Mouse (Mus musculus): ENCODE data around the gene Rhbdd1. TPM values are rescaled to one million over a fixed set of nuclear protein-coding genes. Genes with fewer than 3 reads are reported as not detected.
A peak's percentile ranks its signal among the peaks of the same experiment; 100 is the strongest.

Rhbdd1 gene
- polyA plus RNA-seq, 1 experiment from 2014 or later: 6.8 TPM

DNA sequence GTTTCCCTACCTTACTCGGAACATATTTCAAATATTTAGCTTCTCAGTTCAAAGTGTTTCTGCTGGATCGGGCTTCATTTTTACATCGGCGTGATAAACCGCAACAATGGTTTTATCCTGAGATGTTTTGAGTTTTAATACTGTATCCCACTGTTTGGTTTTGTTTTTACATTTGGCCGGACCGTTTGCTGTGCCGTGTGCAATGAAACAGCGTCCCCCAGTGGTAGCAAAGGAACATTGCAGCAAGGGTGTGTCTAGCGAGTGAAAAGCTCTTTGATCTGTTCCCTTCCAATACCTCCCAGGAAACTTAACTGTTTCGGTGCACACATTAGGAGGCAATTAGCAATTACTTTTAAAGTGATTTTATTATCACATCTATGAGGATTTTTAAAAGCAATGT lies 160.0 kb downstream of the Rhbdd1 start:
- Histone ChIP-seq H3K27ac (replicated peaks; ENCODE audit: low read depth, low read length) (peak overlapping the region; percentile 49; the same call in 1 of the 2 replicates), H3K9ac (ENCODE audit: low read depth, low read length) (no peak overlapping the region), H3K4me1 (ENCODE audit: control insufficient read depth, insufficient read depth, low read length) (0 out of 2 replicates have a peak, but pooled peaks cover 4% of the 10 kb centered on the region), H3K4me2 (ENCODE audit: low read depth, low read length) (peak overlapping the region; percentile 18; the same call in 1 of the 2 replicates), H3K4me3 (ENCODE audit: low read depth, low read length) (no peak overlapping the region), H3K27me3 (replicated peaks; ENCODE audit: control insufficient read depth, insufficient read depth, low read length) (no peaks in the 10 kb centered on the region), H3K9me3 (ENCODE audit: control insufficient read depth, low read length) (no peaks in the 10 kb centered on the region), H3K36me3 (ENCODE audit: control insufficient read depth, insufficient read depth, low read length) (no peaks in the 10 kb centered on the region)
- ATAC-seq (ENCODE audit: low read depth): peak; percentile 34; the same call in 1 of the 2 replicates
- peak; percentile 41 for DNase-seq (ENCODE audit: low spot score)
- WGBS: 22% methylated on average over 11 of the region's 11 CpGs

GRCm38 (mm10) chr1:82476746-82477145 lies 160.5 kb downstream of the Rhbdd1 start:
- 8% methylated on average over 9 of the region's 9 CpGs for WGBS

GRCm38 (mm10) chr1:82479696-82480487 lies 163.6 kb downstream of the Rhbdd1 start:
- peak; percentile 24 for DNase-seq (ENCODE audit: low spot score)
- H3K27me3 ChIP-seq (replicated peaks; ENCODE audit: control insufficient read depth, insufficient read depth, low read length): no peaks in the 10 kb centered on the region
- 80% methylated on average over 12 of the region's 12 CpGs for WGBS

More at GRCm38 (mm10) chr1:82476746-82477145, 160.5 kb downstream of the Rhbdd1 start:
- DNase-seq (ENCODE audit: low spot score) (peak; percentile 87), ATAC-seq (ENCODE audit: low read depth) (peak; percentile 87)
- Histone ChIP-seq H3K4me1 (ENCODE audit: control insufficient read depth, insufficient read depth, low read length) (0 out of 2 replicates have a peak, but pooled peaks cover 4% of the 10 kb centered on the region), H3K4me2 (ENCODE audit: low read depth, low read length) (peak overlapping the region; percentile 18; the same call in 1 of the 2 replicates), H3K27me3 (replicated peaks; ENCODE audit: control insufficient read depth, insufficient read depth, low read length) (no peaks in the 10 kb centered on the region), H3K27ac (replicated peaks; ENCODE audit: low read depth, low read length) (peak overlapping the region; percentile 49; the same call in 1 of the 2 replicates), H3K4me3 (ENCODE audit: low read depth, low read length) (no peak overlapping the region), H3K9me3 (ENCODE audit: control insufficient read depth, low read length) (no peaks in the 10 kb centered on the region), H3K9ac (ENCODE audit: low read depth, low read length) (no peak overlapping the region), H3K36me3 (ENCODE audit: control insufficient read depth, insufficient read depth, low read length) (no peaks in the 10 kb centered on the region)

DNA sequence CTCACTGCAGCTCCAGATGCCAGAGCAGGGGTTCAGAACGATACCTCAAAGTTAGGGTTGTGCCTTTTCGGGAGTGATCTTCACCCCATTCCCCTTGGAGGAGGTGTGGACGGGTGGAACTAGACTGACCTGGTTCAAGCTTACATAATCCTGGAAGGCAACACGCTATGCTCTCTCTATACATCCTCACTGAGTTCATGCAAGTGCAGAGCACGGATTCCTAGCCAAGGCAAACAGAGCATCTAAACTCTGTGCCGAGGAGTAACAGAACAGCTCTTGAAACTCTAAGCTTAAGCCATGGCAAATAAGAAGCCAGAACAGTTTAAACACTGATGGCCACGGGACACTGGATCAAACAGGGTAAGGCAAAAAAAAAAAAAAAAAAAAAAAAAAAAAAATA lies 166.1 kb downstream of the Rhbdd1 start:
- no peak overlapping the region for H3K9ac ChIP-seq (ENCODE audit: low read depth, low read length)
- no peaks in the 10 kb centered on the region for H3K4me1 ChIP-seq (ENCODE audit: control insufficient read depth, insufficient read depth, low read length)
- no peaks in the 10 kb centered on the region for H3K9me3 ChIP-seq (ENCODE audit: control insufficient read depth, low read length)
- H3K27me3 ChIP-seq (replicated peaks; ENCODE audit: control insufficient read depth, insufficient read depth, low read length): no peaks in the 10 kb centered on the region
- DNase-seq (ENCODE audit: low spot score) (peak; percentile 8), ATAC-seq (ENCODE audit: low read depth) (no peak)
- H3K27ac ChIP-seq (replicated peaks; ENCODE audit: low read depth, low read length): no peak overlapping the region
- H3K4me2 ChIP-seq (ENCODE audit: low read depth, low read length): no peak overlapping the region
- 70% methylated on average over 7 of the region's 7 CpGs for WGBS
- H3K36me3 ChIP-seq (ENCODE audit: control insufficient read depth, insufficient read depth, low read length): no peaks in the 10 kb centered on the region
- H3K4me3 ChIP-seq (ENCODE audit: low read depth, low read length): no peak overlapping the region

More at GRCm38 (mm10) chr1:82479696-82480487, 163.6 kb downstream of the Rhbdd1 start:
- ATAC-seq (ENCODE audit: low read depth): no peak
- Histone ChIP-seq H3K4me3 (ENCODE audit: low read depth, low read length) (no peak overlapping the region), H3K9ac (ENCODE audit: low read depth, low read length) (no peak overlapping the region), H3K4me2 (ENCODE audit: low read depth, low read length) (no peak overlapping the region), H3K4me1 (ENCODE audit: control insufficient read depth, insufficient read depth, low read length) (0 out of 2 replicates have a peak, but pooled peaks cover 4% of the 10 kb centered on the region), H3K9me3 (ENCODE audit: control insufficient read depth, low read length) (no peaks in the 10 kb centered on the region), H3K36me3 (ENCODE audit: control insufficient read depth, insufficient read depth, low read length) (no peaks in the 10 kb centered on the region), H3K27ac (replicated peaks; ENCODE audit: low read depth, low read length) (no peak overlapping the region)

GRCm38 (mm10) chr1:82486371-82486770 lies 170.1 kb downstream of the Rhbdd1 start:
- Histone ChIP-seq H3K27me3 (replicated peaks; ENCODE audit: control insufficient read depth, insufficient read depth, low read length) (no peaks in the 10 kb centered on the region), H3K4me2 (ENCODE audit: low read depth, low read length) (no peak overlapping the region), H3K9me3 (ENCODE audit: control insufficient read depth, low read length) (no peaks in the 10 kb centered on the region), H3K9ac (ENCODE audit: low read depth, low read length) (no peak overlapping the region), H3K36me3 (ENCODE audit: control insufficient read depth, insufficient read depth, low read length) (no peaks in the 10 kb centered on the region), H3K27ac (replicated peaks; ENCODE audit: low read depth, low read length) (no peak overlapping the region), H3K4me3 (ENCODE audit: low read depth, low read length) (no peak overlapping the region), H3K4me1 (ENCODE audit: control insufficient read depth, insufficient read depth, low read length) (no peaks in the 10 kb centered on the region)
- no peak for DNase-seq (ENCODE audit: low spot score)
- WGBS: 79% methylated on average over 4 of the region's 4 CpGs
- no peak for ATAC-seq (ENCODE audit: low read depth)

- no peak overlapping the region for H3K4me2 ChIP-seq (ENCODE audit: low read depth, low read length)
- H3K4me3 ChIP-seq (ENCODE audit: low read depth, low read length): no peak overlapping the region
- 75% methylated on average over 2 of the region's 2 CpGs for WGBS
- no peaks in the 10 kb centered on the region for H3K27me3 ChIP-seq (replicated peaks; ENCODE audit: control insufficient read depth, insufficient read depth, low read length)
- H3K9me3 ChIP-seq (ENCODE audit: control insufficient read depth, low read length): no peaks in the 10 kb centered on the region
- H3K36me3 ChIP-seq (ENCODE audit: control insufficient read depth, insufficient read depth, low read length): no peaks in the 10 kb centered on the region
- ATAC-seq (ENCODE audit: low read depth): no peak
- H3K27ac ChIP-seq (replicated peaks; ENCODE audit: low read depth, low read length): no peak overlapping the region
- no peaks in the 10 kb centered on the region for H3K4me1 ChIP-seq (ENCODE audit: control insufficient read depth, insufficient read depth, low read length)
- no peak for DNase-seq (ENCODE audit: low spot score)
- no peak overlapping the region for H3K9ac ChIP-seq (ENCODE audit: low read depth, low read length)
Observed at GRCm38 (mm10) chr1:82491954-82492353, 175.7 kb downstream of the Rhbdd1 start.

Small RNAs within 50 kb of the gene (microRNA-seq; reads per million reads assigned to microRNA genes)
- gene Gm22112 (ENCODE audit: borderline number of aligned reads): not detected

Other genes starting within 250 kb of the Rhbdd1 start
- 53.6 and 55.0 TPM in 2 replicates for gene Gm9747, start 83.3 kb upstream of the Rhbdd1 start, polyA plus RNA-seq (2014; fragmentation: Nextera tagmentation; extraction: Ambion mirVana)
- gene Irs1, start 25.0 kb upstream of the Rhbdd1 start, polyA plus RNA-seq (2014; fragmentation: Nextera tagmentation; extraction: Ambion mirVana): 14.8 and 16.1 TPM in 2 replicates

Data from embryonic facial prominence, embryonic 14.5 days (tissue).